Mouse (Mus musculus) midbrain, postnatal 0 days (tissue): ENCODE measurements around the gene Acot13. TPM values are rescaled to one million over a fixed set of nuclear protein-coding genes. Genes with fewer than 3 reads are reported as not detected.

Source experiments
- ATAC-seq: fragments of 200-750 bp; cut with Nextera tagmentation; 2 replicates; pipeline ENCODE4 v1.8.0; 2017; ENCODE audit warnings: moderate number of reproducible peaks, mild to moderate bottlenecking, moderate TSS enrichment, moderate library complexity; ENCODE audit not compliant: low FRiP score
- DNase-seq: peaks from one replicate; pipeline ENCODE4 v3.0.0-alpha.2; 2015; ENCODE audit warnings: low spot score
- H3K27ac ChIP-seq: fragments of 300-500 bp; sonication (generic); 2 replicates; pipeline ENCODE4 v1.5.1; 2014; ENCODE audit warnings: low read depth, mild to moderate bottlenecking, low read length, mixed read lengths
- H3K27me3 ChIP-seq: fragments of 300-500 bp; sonication (generic); 2 replicates; pipeline ENCODE4 v1.6.1; 2014; ENCODE audit warnings: low read length, control low read depth, mixed read lengths; ENCODE audit not compliant: insufficient read depth
- H3K36me3 ChIP-seq: fragments of 300-500 bp; sonication (generic); 2 replicates; pipeline ENCODE4 v1.6.1; 2014; ENCODE audit warnings: low read length, control low read depth, mixed read lengths; ENCODE audit not compliant: insufficient read depth
- H3K4me1 ChIP-seq: fragments of 300-500 bp; sonication (generic); 2 replicates; pipeline ENCODE4 v1.6.1; 2014; ENCODE audit warnings: mild to moderate bottlenecking, control low read depth, antibody characterized with exemption, low read length, mixed read lengths; ENCODE audit not compliant: insufficient read depth
- H3K4me2 ChIP-seq: fragments of 300-500 bp; sonication (generic); 2 replicates; pipeline ENCODE4 v1.6.1; 2014; ENCODE audit warnings: low read depth, mild to moderate bottlenecking, low read length, mixed read lengths; ENCODE audit not compliant: poor library complexity, severe bottlenecking
- H3K4me3 ChIP-seq: fragments of 300-500 bp; sonication (generic); 2 replicates; pipeline ENCODE4 v1.5.1; 2014; ENCODE audit warnings: low read depth, mild to moderate bottlenecking, low read length, moderate library complexity
- H3K9ac ChIP-seq: fragments of 300-500 bp; sonication (generic); replicated peaks from 2 replicates; pipeline ENCODE4 v1.6.1; 2014; ENCODE audit warnings: mild to moderate bottlenecking, low read length, moderate library complexity, mixed read lengths; ENCODE audit not compliant: poor library complexity, severe bottlenecking
- H3K9me3 ChIP-seq: fragments of 300-500 bp; sonication (generic); 2 replicates; pipeline ENCODE4 v1.6.1; 2016; ENCODE audit warnings: low read length, control low read depth
- CTCF ChIP-seq: IDR thresholded peaks from 2 replicates; pipeline ENCODE4 v1.5.1; 2016; ENCODE audit warnings: antibody characterized with exemption, mild to moderate bottlenecking
- WGBS: fragments of 180-500 bp; shearing (Covaris S2); extraction: QIAGEN DNeasy Blood & Tissue Kit; methylation state at CpG from one replicate; pipeline ENCODE4 v1.1.7; 2014; 5-methylcytosine and 5-hydroxymethylcytosine counted together
- polyA plus RNA-seq: library from polyadenylated mRNA; unstranded; fragments of >200 nt; fragmentation: Nextera tagmentation; extraction: Ambion mirVana; gene quantifications from 2 replicates; pipeline ENCODE4 v1.2.1, GENCODE M21; 2015
- total RNA-seq: library from RNA; depleted of rRNA; stranded (reverse); fragments of >200 nt; gene quantifications from 2 replicates; pipeline ENCODE4 v1.2.3, GENCODE M21; 2014

The Acot13 gene
- total and polyA plus RNA-seq, 2 experiments from 2014 or later = 25.4 to 67.1 TPM

DNA sequence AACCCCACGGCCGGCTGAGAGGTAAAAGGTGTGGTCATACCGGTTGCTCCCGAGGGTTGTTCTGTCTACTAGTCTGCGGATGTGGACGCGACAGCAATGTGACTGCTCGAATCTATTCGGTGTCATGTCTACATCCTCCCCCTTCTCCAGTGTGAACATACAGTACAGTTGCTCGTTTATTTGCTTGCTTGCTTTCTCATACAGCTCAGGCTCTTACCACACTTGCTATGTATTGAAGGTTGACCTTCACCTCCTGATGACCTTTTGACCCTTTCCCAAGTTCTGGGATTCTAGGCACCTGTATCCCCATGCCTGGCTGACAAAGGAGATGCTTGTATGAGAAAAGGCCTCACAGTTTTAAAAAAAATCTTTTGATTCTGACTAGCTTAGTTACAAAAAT lies 36.4 kb upstream of the Acot13 start:
- DNase-seq = no peak
- Histone ChIP-seq H3K27ac (no peak overlapping the region), H3K27me3 (no peaks in the 10 kb centered on the region), H3K4me1 (no peaks in the 10 kb centered on the region), H3K36me3 (no peaks in the 10 kb centered on the region; the same call in 1 of the 2 replicates), H3K9ac (no peak overlapping the region), H3K4me3 (no peak overlapping the region), H3K4me2 (no peak overlapping the region), H3K9me3 (no peaks in the 10 kb centered on the region)
- no peak for TF ChIP-seq CTCF
- no peak for ATAC-seq
- WGBS = 94% methylated on average over 10 of the region's 10 CpGs

GRCm38 (mm10) chr13:24866430-24867402 lies 35.4 kb upstream of the Acot13 start:
- no peak overlapping the region for H3K9ac ChIP-seq
- WGBS = 69% methylated on average over 9 of the region's 9 CpGs
- DNase-seq (no peak), ATAC-seq (no peak)
- H3K4me2 ChIP-seq = no peak overlapping the region
- H3K4me3 ChIP-seq = no peak overlapping the region
- H3K27me3 ChIP-seq = no peaks in the 10 kb centered on the region
- TF ChIP-seq CTCF = no peak
- H3K9me3 ChIP-seq = no peaks in the 10 kb centered on the region
- H3K27ac ChIP-seq = no peak overlapping the region
- no peaks in the 10 kb centered on the region for H3K4me1 ChIP-seq
- H3K36me3 ChIP-seq = no peaks in the 10 kb centered on the region; the same call in 1 of the 2 replicates

DNA sequence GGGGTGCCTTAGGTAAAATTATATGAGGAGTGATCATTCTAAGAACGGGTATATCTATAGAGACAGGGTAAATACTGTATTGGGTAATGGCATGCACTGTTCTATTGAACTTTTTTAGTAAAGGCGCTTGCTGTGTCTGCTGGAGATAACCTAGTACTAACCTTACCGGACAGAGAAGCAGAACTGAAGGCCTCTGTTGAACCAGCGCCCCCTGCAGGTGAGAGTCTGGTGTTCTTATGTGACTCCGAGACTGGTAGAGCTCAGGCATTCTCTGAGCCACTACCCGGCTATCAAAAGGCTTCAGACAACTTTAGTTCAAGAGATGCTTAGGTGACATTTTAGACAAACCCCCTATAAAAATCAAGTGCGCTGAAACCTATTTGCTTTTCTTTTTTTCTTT lies 31.2 kb upstream of the Acot13 start:
- 66% methylated on average over 7 of the region's 7 CpGs for WGBS
- ATAC-seq (no peak), DNase-seq (no peak)
- Histone ChIP-seq H3K9me3 (no peaks in the 10 kb centered on the region), H3K36me3 (peaks cover 4% of the 10 kb centered on the region), H3K27me3 (no peaks in the 10 kb centered on the region), H3K4me2 (no peak overlapping the region), H3K27ac (no peak overlapping the region), H3K4me1 (no peaks in the 10 kb centered on the region), H3K4me3 (no peak overlapping the region), H3K9ac (no peak overlapping the region)
- TF ChIP-seq CTCF = peak; percentile 37

- no peaks in the 10 kb centered on the region for H3K4me1 ChIP-seq
- no peak overlapping the region for H3K9ac ChIP-seq
- TF ChIP-seq CTCF = no peak
- no peak overlapping the region for H3K27ac ChIP-seq
- no peaks in the 10 kb centered on the region for H3K27me3 ChIP-seq
- no peak overlapping the region for H3K4me2 ChIP-seq
- peaks cover 7% of the 10 kb centered on the region for H3K36me3 ChIP-seq
- no peak overlapping the region for H3K4me3 ChIP-seq
- H3K9me3 ChIP-seq = no peaks in the 10 kb centered on the region
- ATAC-seq (no peak), DNase-seq (no peak)
- 89% methylated on average over 7 of the region's 7 CpGs for WGBS
Measured at GRCm38 (mm10) chr13:24862021-24862420, 30.7 kb upstream of the Acot13 start.

- Histone ChIP-seq H3K27me3 (no peaks in the 10 kb centered on the region), H3K27ac (no peak overlapping the region), H3K4me2 (no peak overlapping the region), H3K4me1 (no peaks in the 10 kb centered on the region), H3K4me3 (no peak overlapping the region), H3K36me3 (peaks cover 12% of the 10 kb centered on the region), H3K9ac (no peak overlapping the region), H3K9me3 (no peaks in the 10 kb centered on the region)
- DNase-seq (no peak), ATAC-seq (no peak)
- no peak for TF ChIP-seq CTCF
- WGBS = 77% methylated on average over 12 of the region's 12 CpGs
Measured at GRCm38 (mm10) chr13:24861084-24861483, 29.7 kb upstream of the Acot13 start.

DNA sequence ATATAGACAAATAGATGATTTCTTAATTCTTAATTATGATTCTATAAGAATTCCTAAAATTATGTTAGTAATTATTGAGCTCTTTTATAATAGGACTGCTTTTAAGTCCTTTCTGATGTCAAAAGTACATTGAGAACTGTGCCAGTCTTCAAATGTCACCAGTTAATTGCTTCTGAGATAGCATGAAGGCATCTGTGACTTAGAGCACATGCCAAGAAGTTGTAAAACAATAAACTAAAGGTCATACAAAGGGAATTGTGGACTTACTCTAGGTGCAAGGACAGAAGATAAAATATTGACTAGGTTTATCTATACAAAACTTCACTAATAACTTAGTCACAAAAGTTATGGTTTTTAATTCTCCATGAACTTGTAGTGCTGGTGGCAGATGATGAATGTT lies 27.8 kb upstream of the Acot13 start:
- Histone ChIP-seq H3K4me1 (no peaks in the 10 kb centered on the region), H3K36me3 (peaks cover 12% of the 10 kb centered on the region), H3K9me3 (no peaks in the 10 kb centered on the region), H3K4me3 (no peak overlapping the region), H3K27ac (no peak overlapping the region), H3K9ac (no peak overlapping the region), H3K4me2 (no peak overlapping the region), H3K27me3 (no peaks in the 10 kb centered on the region)
- no peak for TF ChIP-seq CTCF
- ATAC-seq (no peak), DNase-seq (no peak)
